Mouse (Mus musculus) liver, adult 2 months (tissue): ENCODE results near the gene Kmt5a.

Source experiments
- CTCF ChIP-seq: fragments of 200-500 bp; IDR thresholded peaks from 2 replicates; pipeline ENCODE4 v1.5.1; 2011; ENCODE audit warnings: low read depth, low read length, control low read depth
- POLR2A ChIP-seq: fragments of 200-500 bp; IDR thresholded peaks from 2 replicates; pipeline ENCODE4 v1.6.1; 2011; ENCODE audit warnings: low read length, control low read depth; ENCODE audit not compliant: insufficient read depth; ENCODE audit errors: extremely low read depth

GRCm38 (mm10) chr5:124468365-124468764 is 28.6 kb downstream of the Kmt5a start:
- TF ChIP-seq CTCF (no peak), POLR2A (no peak)
